Mouse (Mus musculus): ENCODE measurements around the gene Shisa9.
"Not testable (repeated sequence)": the region's sequence is repeated elsewhere in the genome, so short reads cannot be mapped to it uniquely, and the experiment has no call there.

The Shisa9 gene

GRCm38 (mm10) chr16:11983616-11984270, at the start of gene Shisa9:
Gene Shisa9 (plus strand): TSS chr16:11984113.
- DNase-seq (ENCODE audit: low read depth, low spot score), result peak; percentile 23

DNA sequence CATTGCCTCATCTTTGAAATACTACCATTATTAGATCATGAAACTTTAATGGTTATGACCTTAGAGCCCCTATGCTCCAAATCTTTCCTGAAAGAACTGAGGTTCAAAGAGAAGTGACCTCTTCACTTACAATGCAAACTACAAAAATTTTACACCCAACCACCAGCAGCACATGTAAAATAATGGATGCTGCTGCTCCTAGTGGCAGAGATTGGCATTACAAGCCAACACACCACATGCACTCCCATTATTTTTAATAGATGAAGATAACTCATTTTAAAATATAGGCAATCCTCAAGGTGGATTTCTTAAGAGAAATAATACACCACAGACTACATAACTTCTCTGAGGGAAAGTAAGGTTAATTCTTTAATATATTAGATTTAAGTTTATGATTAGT, 43.4 kb upstream of the Shisa9 start:
- DNase-seq (ENCODE audit: low read depth, low spot score), result peak; percentile 14

DNA sequence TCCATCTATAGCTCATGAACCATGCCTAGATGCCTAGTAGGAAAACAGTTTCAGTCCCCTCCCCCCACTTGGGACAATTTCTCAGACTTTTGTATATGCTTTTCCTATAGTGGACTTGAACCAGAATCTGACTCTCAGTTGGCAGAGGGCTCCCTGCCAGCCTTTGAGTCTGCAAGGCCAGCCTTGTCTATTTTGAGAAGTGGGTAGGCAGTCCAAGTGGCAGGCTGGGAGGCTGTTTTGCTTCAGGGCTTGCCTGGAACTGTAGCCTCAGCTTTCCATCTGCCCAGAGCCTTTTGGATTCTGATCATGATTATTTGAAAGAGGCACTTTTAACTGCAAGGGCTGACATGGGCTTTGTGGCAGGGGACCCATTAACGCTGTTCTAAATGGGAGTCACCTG, 23.2 kb upstream of the Shisa9 start:
- no peak for DNase-seq (ENCODE audit: low read depth, low spot score)

GRCm38 (mm10) chr16:11966041-11966440, 17.9 kb upstream of the Shisa9 start:
- no peak for DNase-seq (ENCODE audit: low read depth, low spot score)

- not testable (repeated sequence) for DNase-seq (ENCODE audit: low read depth, low spot score)
Measured at GRCm38 (mm10) chr16:11966810-11967209, 17.1 kb upstream of the Shisa9 start.

DNA sequence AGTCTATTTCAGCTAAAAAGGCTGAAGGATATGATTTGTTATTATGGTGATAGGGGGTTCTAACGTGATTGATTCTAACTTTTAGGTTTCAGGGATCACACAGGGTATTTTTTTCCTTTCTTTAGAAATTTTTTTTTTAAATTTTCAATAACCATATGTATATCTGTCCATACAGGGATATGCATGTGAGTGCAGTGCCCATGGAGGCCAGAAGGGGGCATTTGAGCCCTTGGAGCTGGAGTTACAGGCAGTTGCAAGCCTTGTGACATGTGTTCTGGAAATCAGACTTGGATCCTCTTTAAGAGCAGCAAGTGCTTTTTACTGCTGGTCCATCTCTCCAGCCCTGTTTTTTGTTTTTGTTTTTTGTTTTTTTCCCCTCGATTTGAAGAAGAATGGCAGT, 16.3 kb upstream of the Shisa9 start:
- no peak for DNase-seq (ENCODE audit: low read depth, low spot score)

DNA sequence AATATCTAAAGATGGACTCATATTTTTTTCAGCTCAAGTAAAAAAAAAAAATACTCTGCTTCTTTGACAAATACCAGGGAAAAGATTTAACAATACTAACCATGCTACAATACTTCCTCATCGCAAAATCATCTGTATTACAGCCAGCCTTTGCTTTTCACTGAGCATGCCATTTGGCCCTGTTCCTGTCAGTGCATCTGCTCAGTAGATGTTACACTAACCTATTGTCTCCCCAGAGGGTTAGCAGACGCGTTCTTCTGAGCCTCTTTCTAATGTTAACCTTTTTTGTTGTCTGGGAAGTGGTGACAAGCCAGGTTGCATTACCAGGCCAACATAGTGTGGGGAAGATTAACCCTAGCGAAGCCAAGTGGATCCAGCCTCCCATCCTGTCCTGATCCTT, 10.2 kb upstream of the Shisa9 start:
- no peak for DNase-seq (ENCODE audit: low read depth, low spot score)

- no peak for DNase-seq (ENCODE audit: low read depth, low spot score)
Measured at GRCm38 (mm10) chr16:11976737-11977136, 7.2 kb upstream of the Shisa9 start.

- DNase-seq (ENCODE audit: low read depth, low spot score), result no peak
Measured at GRCm38 (mm10) chr16:11980764-11981163, 3.1 kb upstream of the Shisa9 start.

- DNase-seq (ENCODE audit: low read depth, low spot score), result no peak
Measured at GRCm38 (mm10) chr16:11983106-11983615, 752 bp upstream of the Shisa9 start.

GRCm38 (mm10) chr16:11984271-11984791, 418 bp downstream of the Shisa9 start:
- DNase-seq (ENCODE audit: low read depth, low spot score), result peak; percentile 23

DNA sequence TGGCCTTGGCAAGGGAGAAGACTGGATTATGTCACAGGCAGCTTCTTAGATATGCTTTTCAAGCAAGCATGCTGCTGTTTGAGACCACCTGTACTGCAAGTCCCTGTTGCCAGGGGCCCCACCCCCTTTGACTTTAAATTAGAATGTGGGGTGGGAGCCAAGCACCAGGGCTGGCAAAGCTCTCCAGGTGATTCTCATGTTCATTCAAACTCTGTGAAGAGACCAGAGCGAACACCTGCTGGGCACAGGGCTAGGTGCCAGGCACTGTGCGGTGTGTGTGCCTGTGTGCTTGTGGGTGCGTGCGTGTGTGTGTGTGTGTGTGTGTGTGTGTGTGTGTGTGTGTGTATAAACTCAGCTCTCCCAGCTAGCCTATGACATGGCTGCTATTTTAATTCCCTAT, 3.1 kb downstream of the Shisa9 start:
- DNase-seq (ENCODE audit: low read depth, low spot score), result no peak

DNA sequence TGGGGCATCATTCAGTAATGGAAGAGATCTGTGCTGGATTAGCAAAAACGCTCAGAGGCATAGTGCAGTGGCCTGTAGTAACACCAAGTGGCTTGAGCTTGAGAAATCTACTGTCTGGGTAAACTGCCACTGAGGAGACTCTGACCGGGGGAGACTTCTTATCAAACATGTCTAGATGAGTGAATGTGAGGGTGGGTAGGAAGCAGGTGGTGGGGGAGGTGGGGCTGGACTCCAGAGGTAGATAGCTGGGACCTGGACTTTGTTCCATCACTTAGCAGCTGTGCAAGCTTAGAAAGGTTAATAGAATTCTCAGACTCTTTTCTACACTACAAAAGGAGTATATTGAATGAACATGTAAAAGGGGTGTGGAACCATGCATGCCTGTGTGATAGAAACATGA, 21.3 kb downstream of the Shisa9 start:
- no peak for DNase-seq (ENCODE audit: low read depth, low spot score)

DNA sequence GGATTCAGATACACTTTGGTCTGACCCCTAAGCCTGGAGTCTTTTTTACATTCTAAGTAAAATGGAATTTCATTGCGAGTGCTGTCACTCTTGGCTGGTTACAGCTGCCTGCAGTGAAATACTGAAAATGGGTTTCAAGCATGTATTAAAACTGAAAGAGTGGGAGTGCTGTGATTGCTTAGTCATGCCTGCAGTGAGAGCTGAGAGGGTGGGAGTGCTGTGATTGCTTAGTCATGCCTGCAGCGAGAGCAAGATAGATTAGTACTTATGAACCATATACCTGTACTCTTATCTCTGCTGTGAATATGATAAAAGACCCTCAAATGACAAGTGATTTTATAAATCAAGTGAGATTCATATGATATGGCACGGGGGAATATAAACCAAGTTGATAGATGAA, 26.2 kb downstream of the Shisa9 start:
- DNase-seq (ENCODE audit: low read depth, low spot score), result no peak

GRCm38 (mm10) chr16:12012747-12013146, 28.8 kb downstream of the Shisa9 start:
- DNase-seq (ENCODE audit: low read depth, low spot score), result no peak

- DNase-seq (ENCODE audit: low read depth, low spot score), result no peak
Measured at GRCm38 (mm10) chr16:12014523-12014922, 30.6 kb downstream of the Shisa9 start.

GRCm38 (mm10) chr16:12017921-12018618, 34.2 kb downstream of the Shisa9 start:
- DNase-seq (ENCODE audit: low read depth, low spot score), result no peak

- no peak for DNase-seq (ENCODE audit: low read depth, low spot score)
Measured at GRCm38 (mm10) chr16:12020103-12020755, 36.3 kb downstream of the Shisa9 start.

DNA sequence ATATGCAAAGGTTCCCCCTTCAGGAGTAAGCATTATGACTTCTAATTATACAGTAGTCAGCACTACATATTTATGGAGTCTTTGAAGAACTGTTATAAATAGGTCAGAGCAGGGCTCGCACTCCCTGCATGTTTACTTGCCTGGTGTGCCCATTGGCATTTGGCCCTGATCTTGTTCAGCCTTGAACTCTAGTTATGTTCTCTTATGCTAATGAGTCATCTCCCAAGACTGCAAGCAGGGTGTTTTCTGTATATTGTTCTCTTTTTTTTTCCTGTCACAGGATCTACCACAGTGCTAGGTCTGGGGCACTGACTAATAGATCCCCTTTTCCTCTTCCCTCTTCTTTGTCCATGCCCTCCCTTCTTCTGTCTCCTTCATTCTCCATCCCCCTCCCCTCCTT, 48.5 kb downstream of the Shisa9 start:
- DNase-seq (ENCODE audit: low read depth, low spot score), result no peak

GRCm38 (mm10) chr16:12034868-12035267, 51.0 kb downstream of the Shisa9 start:
- DNase-seq (ENCODE audit: low read depth, low spot score), result no peak

- DNase-seq (ENCODE audit: low read depth, low spot score), result no peak
Measured at GRCm38 (mm10) chr16:12035626-12036025, 51.7 kb downstream of the Shisa9 start.

GRCm38 (mm10) chr16:12040935-12041334, 57.0 kb downstream of the Shisa9 start:
- DNase-seq (ENCODE audit: low read depth, low spot score), result no peak

Measured in embryo, embryonic 11.5 days (tissue).